Comparison of ENCODE assay signal across 8 mouse cellular contexts in the genomic region with DNA sequence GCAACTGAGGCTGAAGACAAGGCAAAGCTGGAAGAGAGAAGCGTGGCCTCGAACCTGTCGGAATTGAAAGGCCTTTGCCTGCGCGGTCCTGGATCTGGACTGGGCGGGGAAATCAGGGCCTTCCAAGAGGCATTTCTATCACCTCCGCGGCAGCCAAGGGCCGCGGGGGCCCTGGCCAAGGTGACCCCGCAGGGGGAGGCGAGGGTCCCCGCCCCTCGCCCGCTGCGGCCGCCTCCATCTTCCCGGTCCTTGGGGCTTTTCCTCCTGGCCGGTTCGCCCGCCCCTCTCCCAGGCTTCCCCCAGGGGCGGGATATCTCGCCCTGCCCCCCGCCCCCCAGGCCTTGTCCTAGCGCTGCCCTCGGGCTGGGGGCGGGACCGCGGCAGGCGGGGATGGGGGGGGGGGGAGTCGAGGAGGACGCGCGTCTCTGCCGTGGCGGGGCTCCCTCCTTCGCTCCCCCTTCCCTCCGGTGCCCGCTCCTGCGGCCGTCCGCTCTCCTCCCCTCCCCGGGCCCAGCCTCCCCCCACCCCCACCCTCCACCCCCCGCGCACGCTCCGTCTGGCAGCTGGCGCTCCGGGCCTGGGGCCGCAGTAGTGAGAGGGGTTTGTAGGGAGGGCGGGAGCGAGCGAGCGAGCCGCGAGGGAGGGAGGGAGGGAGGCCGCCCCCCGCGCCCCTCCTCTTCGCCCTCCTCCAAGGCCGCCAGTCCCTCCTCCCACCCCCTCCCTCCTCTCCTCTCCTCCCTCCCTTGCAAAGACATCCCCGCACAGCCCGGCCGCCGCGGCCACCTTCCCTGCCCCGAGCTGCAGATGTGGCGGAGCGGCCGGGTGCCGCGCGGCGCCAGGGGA. TPM values are rescaled to one million over a fixed set of nuclear protein-coding genes. Genes with fewer than 3 reads are reported as not detected.
DNase-seq lines count a peak whose midpoint lies in the region; ATAC-seq and TF ChIP-seq lines count a peak whose summit lies in the region.

A gene (plus strand): TSS at position 743 of the 843 bp plus-strand sequence.

- H3K9me3 ChIP-seq in limb, embryonic 15.5 days, result no peaks in the 10 kb centered on the region
- no peaks in the 10 kb centered on the region for H3K9me3 ChIP-seq in midbrain, postnatal 0 days (ENCODE audit: low read length)

- no peak for TF ChIP-seq CTCF in midbrain, postnatal 0 days (IDR thresholded peaks at IDR 0.05)

- H3K27me3 ChIP-seq in limb, embryonic 15.5 days, result no peaks in the 10 kb centered on the region
- no peaks in the 10 kb centered on the region for H3K27me3 ChIP-seq in midbrain, postnatal 0 days (ENCODE audit: insufficient read depth, low read length)

- peak within 1 kb of the TSS; percentile 91 for H3K4me2 ChIP-seq in limb, embryonic 15.5 days
- H3K4me2 ChIP-seq in midbrain, postnatal 0 days (ENCODE audit: low read depth, low read length, poor library complexity, severe bottlenecking), result peak within 1 kb of the TSS; percentile 92

- H3K4me3 ChIP-seq in limb, embryonic 15.5 days, result peak within 1 kb of the TSS; percentile 86
- peak within 1 kb of the TSS; percentile 83 for H3K4me3 ChIP-seq in midbrain, postnatal 0 days (ENCODE audit: low read depth, low read length)

- peak in 1 of 2 experiments; percentile 39 for DNase-seq in left cerebral cortex, adult 18-20 months (ENCODE audit: low spot score in 2 of 2)
- DNase-seq in left cerebral cortex, adult 11 months (ENCODE audit: low spot score), result no peak
- peak; percentile 45 to 49 for DNase-seq in cerebellum, adult 18-20 months
- peak; percentile 64 for DNase-seq in gastrocnemius, postnatal 10 days
- DNase-seq in midbrain, postnatal 0 days (ENCODE audit: low spot score), result peak; percentile 93
- DNase-seq in thymus, postnatal 25 days, result peak; percentile 48

- WGBS in limb, embryonic 15.5 days, result 1% methylated on average over 37 of the region's 74 CpGs
- WGBS in midbrain, postnatal 0 days, result under 1% methylated on average over 26 of the region's 74 CpGs

- ATAC-seq in inflammation-experienced regulatory T-cells, adult 6 months, result peak; percentile 30
- peak; percentile 86 for ATAC-seq in limb, embryonic 15.5 days (ENCODE audit: insufficient number of reproducible peaks, low FRiP score, low TSS enrichment, low read depth)
- ATAC-seq in midbrain, postnatal 0 days (ENCODE audit: low FRiP score), result peak; percentile 86

- peak within 1 kb of the TSS; percentile 82 for H3K9ac ChIP-seq in limb, embryonic 15.5 days
- peak within 1 kb of the TSS; percentile 90 for H3K9ac ChIP-seq in midbrain, postnatal 0 days (replicated peaks; ENCODE audit: low read length, poor library complexity, severe bottlenecking)

- peak within 1 kb of the TSS; percentile 96 for H3K27ac ChIP-seq in limb, embryonic 15.5 days
- H3K27ac ChIP-seq in midbrain, postnatal 0 days (ENCODE audit: low read depth, low read length), result peak within 1 kb of the TSS; percentile 88

- peaks cover 64% of the 10 kb centered on the region for H3K4me1 ChIP-seq in limb, embryonic 15.5 days
- peaks cover 15% of the 10 kb centered on the region; the same call in 1 of the 2 replicates for H3K4me1 ChIP-seq in midbrain, postnatal 0 days (ENCODE audit: insufficient read depth, low read length)

- H3K36me3 ChIP-seq in limb, embryonic 15.5 days, result peaks cover 10% of the 10 kb centered on the region
- H3K36me3 ChIP-seq in midbrain, postnatal 0 days (ENCODE audit: insufficient read depth, low read length), result no peaks in the 10 kb centered on the region; the same call in 1 of the 2 replicates

RNA-seq across cellular contexts. Expression of the gene that starts here (rescaled TPM):
- total RNA-seq in left cerebral cortex, adult 18-20 months (2021), result 10 to 100 TPM; 12.4 to 16.6 TPM
- total RNA-seq in gastrocnemius, postnatal 10 days (2021), result 10 to 100 TPM; 22.2 to 32.3 TPM
- under 1 TPM; 0.15 to 0.36 (median 0.16) TPM for polyA plus RNA-seq in inflammation-experienced regulatory T-cells, adult 6 months (2017; shearing (Covaris generic))
- 31.7 and 34.9 TPM in 2 replicates for polyA plus RNA-seq in limb, embryonic 15.5 days (2015; fragmentation: Nextera tagmentation; extraction: Ambion mirVana)
- 20.0 and 20.6 TPM in 2 replicates for total RNA-seq in midbrain, postnatal 0 days (2014; rRNA removed)
- 10.8 and 12.0 TPM in 2 replicates for polyA plus RNA-seq in midbrain, postnatal 0 days (2015; fragmentation: Nextera tagmentation; extraction: Ambion mirVana)

Comparison
In these comparisons a context has a peak if more than half of its experiments do, and no peak if none do; other contexts are left out.
1. Peak in ATAC-seq in inflammation-experienced regulatory T-cells, adult 6 months; RNA of the gene not detected or under 1 TPM.
2. ATAC-seq: peak in every context shown above with its lines; median percentile 86 in limb, embryonic 15.5 days; 86 in midbrain, postnatal 0 days; 30 in inflammation-experienced regulatory T-cells, adult 6 months.